Mouse (Mus musculus): ENCODE measurements around the gene 1500011B03Rik.

DNA sequence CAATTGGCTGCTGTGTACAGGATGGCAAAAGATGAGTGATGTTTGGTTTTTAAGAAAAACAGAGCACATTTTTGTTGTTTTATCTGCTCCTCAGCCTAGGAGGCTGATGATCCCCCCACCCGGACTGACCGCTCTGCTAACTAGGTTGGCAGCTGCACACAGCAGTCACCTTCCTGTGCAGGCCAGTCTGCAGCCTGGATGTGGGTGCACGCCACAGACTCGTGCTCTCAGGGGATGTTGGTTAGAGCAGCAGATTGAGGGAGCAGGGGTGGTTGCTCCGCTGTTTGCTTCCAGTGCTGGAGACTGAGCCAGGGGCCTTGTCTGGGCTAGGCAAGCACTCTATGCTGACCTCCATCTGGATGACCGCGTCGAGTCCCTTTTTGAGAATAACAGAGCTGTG, 53.5 kb downstream of the 1500011B03Rik start:
- TF ChIP-seq POLR2A (IDR thresholded peaks at IDR 0.05; ENCODE audit: insufficient read depth, low read length): no peak
- no peak for TF ChIP-seq CTCF (IDR thresholded peaks at IDR 0.05; ENCODE audit: low read depth, low read length)
- no peak for TF ChIP-seq EP300 (IDR thresholded peaks at IDR 0.05; ENCODE audit: insufficient read depth, low read depth, low read length)

Measured in ES-Bruce4 (cell line).